Comparison of ENCODE assay signal across 23 mouse cellular contexts in the genomic region with DNA sequence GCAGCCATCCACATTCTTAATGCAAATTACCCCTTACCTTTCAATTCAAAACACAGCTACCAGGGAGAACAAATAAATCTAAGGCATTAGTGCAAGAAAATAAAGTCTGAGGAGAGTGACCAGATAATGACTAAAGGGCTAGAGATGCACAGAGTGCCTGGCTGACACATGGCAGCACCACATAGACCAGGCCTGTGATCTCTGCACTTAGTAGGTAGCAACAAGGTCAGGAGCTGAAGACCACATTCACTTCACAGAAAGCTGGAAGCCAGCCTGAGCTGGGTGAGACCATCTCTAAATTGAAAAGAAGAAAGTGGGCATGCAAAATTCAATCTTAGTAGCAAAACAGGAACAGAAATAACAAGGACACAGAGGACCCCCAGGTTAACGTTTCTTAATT. TPM values are rescaled to one million over a fixed set of nuclear protein-coding genes. Genes with fewer than 3 reads are reported as not detected.
DNase-seq lines count a peak whose midpoint lies in the region; ATAC-seq and TF ChIP-seq lines count a peak whose summit lies in the region.
"Had no signal": no experiment of that assay in that cellular context is flagged by ENCODE, and none has a peak within 500 bp of the region (broad histone marks: within the 10 kb centered on the region; RNA-seq: fewer than 3 reads in every experiment).

No protein-coding gene starts in this region.

- ATAC-seq in embryonic facial prominence, embryonic 12.5 days (ENCODE audit: insufficient number of reproducible peaks, insufficient read depth, low FRiP score, low TSS enrichment): no peak
- no peak for ATAC-seq in liver, embryonic 11.5 days (replicated peaks; ENCODE audit: low FRiP score)
- no peak for ATAC-seq in stomach, postnatal 0 days (ENCODE audit: low FRiP score, low TSS enrichment)
- ATAC-seq: CD4-positive, CD25-positive, alpha-beta regulatory T cell, adult 4 months; forebrain, embryonic 13.5 days; hindbrain, embryonic 16.5 days had no signal

- H3K4me3 ChIP-seq in embryonic facial prominence, embryonic 12.5 days: no peak overlapping the region
- no peak overlapping the region for H3K4me3 ChIP-seq in embryonic facial prominence, embryonic 10.5 days
- no peak overlapping the region for H3K4me3 ChIP-seq in liver, adult 2 months (ENCODE audit: insufficient read depth, low read depth, low read length)
- H3K4me3 ChIP-seq in liver, embryonic 11.5 days (ENCODE audit: low read depth, low read length): no peak overlapping the region
- H3K4me3 ChIP-seq in limb, embryonic 10.5 days: no peak overlapping the region
- no peak overlapping the region for H3K4me3 ChIP-seq in stomach, postnatal 0 days (ENCODE audit: low read depth, low read length)
- H3K4me3 ChIP-seq: embryonic facial prominence, embryonic 13.5 days; forebrain, embryonic 13.5 days; gastrocnemius, adult 2 months; hindbrain, embryonic 12.5 days had no signal

- DNase-seq in embryonic facial prominence, embryonic 10.5 days (ENCODE audit: low spot score): no peak
- DNase-seq in liver, adult 2 months (ENCODE audit: extremely low read depth, low read depth, low spot score): no peak
- no peak for DNase-seq in liver, embryonic 11.5 days (ENCODE audit: low spot score)
- no peak for DNase-seq in limb, embryonic 10.5 days (ENCODE audit: low spot score)
- DNase-seq in stomach, postnatal 0 days (ENCODE audit: low spot score): no peak
- DNase-seq in kidney, adult 8-10 months: no peak
- DNase-seq: adrenal gland, postnatal 10 days; B cell, adult 2 months; cerebellum, adult 11 months; cerebellum, adult 8-10 months; cerebellum, postnatal 14 days; embryo, embryonic 11 days; gastrocnemius, adult 2 months; gastrocnemius, postnatal 25 days; heart, postnatal 10 days; heart, postnatal 4 days had no signal

- TF ChIP-seq EP300 in stomach, postnatal 0 days (optimal IDR thresholded peaks at IDR 0.05): no peak

- no peak overlapping the region for H3K4me2 ChIP-seq in embryonic facial prominence, embryonic 12.5 days (replicated peaks)
- no peak overlapping the region for H3K4me2 ChIP-seq in liver, embryonic 11.5 days
- no peak overlapping the region for H3K4me2 ChIP-seq in stomach, postnatal 0 days (replicated peaks; ENCODE audit: low read depth)
- H3K4me2 ChIP-seq: embryonic facial prominence, embryonic 13.5 days; forebrain, embryonic 13.5 days; hindbrain, embryonic 12.5 days had no signal

- no peaks in the 10 kb centered on the region for H3K27me3 ChIP-seq in embryonic facial prominence, embryonic 12.5 days
- H3K27me3 ChIP-seq in embryonic facial prominence, embryonic 10.5 days (replicated peaks; ENCODE audit: low read depth, poor library complexity, severe bottlenecking): no peaks in the 10 kb centered on the region
- no peaks in the 10 kb centered on the region for H3K27me3 ChIP-seq in liver, adult 2 months (ENCODE audit: control insufficient read depth, insufficient read depth, low read length)
- H3K27me3 ChIP-seq in liver, embryonic 11.5 days (replicated peaks; ENCODE audit: control insufficient read depth, insufficient read depth, low read length): no peaks in the 10 kb centered on the region
- no peaks in the 10 kb centered on the region for H3K27me3 ChIP-seq in limb, embryonic 10.5 days (ENCODE audit: low read depth, poor library complexity, severe bottlenecking)
- no peaks in the 10 kb centered on the region for H3K27me3 ChIP-seq in stomach, postnatal 0 days (ENCODE audit: control insufficient read depth, insufficient read depth, low read length)
- H3K27me3 ChIP-seq: embryonic facial prominence, embryonic 13.5 days; forebrain, embryonic 13.5 days; hindbrain, embryonic 12.5 days had no signal

- TF ChIP-seq CTCF in liver, adult 2 months (IDR thresholded peaks at IDR 0.05; ENCODE audit: low read depth, low read length): no peak
- TF ChIP-seq CTCF in stomach, postnatal 0 days (IDR thresholded peaks at IDR 0.05; ENCODE audit: low read depth): no peak

- 66% methylated on average over 1 of the region's 1 CpGs for WGBS in embryonic facial prominence, embryonic 12.5 days
- 81% methylated on average over 1 of the region's 1 CpGs for WGBS in embryonic facial prominence, embryonic 10.5 days
- WGBS in liver, adult 2 months: 74% methylated on average over 1 of the region's 1 CpGs
- WGBS in liver, embryonic 11.5 days: 76% methylated on average over 1 of the region's 1 CpGs
- 76% methylated on average over 1 of the region's 1 CpGs for WGBS in limb, embryonic 10.5 days
- 71% methylated on average over 1 of the region's 1 CpGs for WGBS in stomach, postnatal 0 days

- no peaks in the 10 kb centered on the region for H3K36me3 ChIP-seq in embryonic facial prominence, embryonic 12.5 days
- no peaks in the 10 kb centered on the region; the same call in 1 of the 2 replicates for H3K36me3 ChIP-seq in embryonic facial prominence, embryonic 10.5 days (replicated peaks)
- no peaks in the 10 kb centered on the region for H3K36me3 ChIP-seq in liver, adult 2 months (ENCODE audit: control insufficient read depth, insufficient read depth, low read length)
- no peaks in the 10 kb centered on the region for H3K36me3 ChIP-seq in liver, embryonic 11.5 days (ENCODE audit: control insufficient read depth, insufficient read depth, low read length)
- H3K36me3 ChIP-seq in limb, embryonic 10.5 days: peaks cover 6% of the 10 kb centered on the region; the same call in 1 of the 2 replicates
- H3K36me3 ChIP-seq in stomach, postnatal 0 days (ENCODE audit: control insufficient read depth, insufficient read depth, low read length): no peaks in the 10 kb centered on the region
- H3K36me3 ChIP-seq: embryonic facial prominence, embryonic 13.5 days; G1E; hindbrain, embryonic 12.5 days had no signal

- peaks cover 53% of the 10 kb centered on the region; the same call in 1 of the 2 replicates for H3K79me2 ChIP-seq in liver, adult 2 months (ENCODE audit: control insufficient read depth, insufficient read depth, low read length)

- H3K27ac ChIP-seq in embryonic facial prominence, embryonic 12.5 days: 0 out of 2 replicates have a peak overlapping the region, but pooled peaks have one; percentile 30
- no peak overlapping the region for H3K27ac ChIP-seq in embryonic facial prominence, embryonic 10.5 days (replicated peaks)
- H3K27ac ChIP-seq in liver, adult 2 months (replicated peaks; ENCODE audit: insufficient read depth, low read depth, low read length): peak overlapping the region; percentile 7
- no peak overlapping the region for H3K27ac ChIP-seq in liver, embryonic 11.5 days (ENCODE audit: low read depth, low read length)
- H3K27ac ChIP-seq in limb, embryonic 10.5 days: peak overlapping the region; percentile 65; the same call in 1 of the 2 replicates
- 0 out of 2 replicates have a peak overlapping the region, but pooled peaks have one; percentile 8 for H3K27ac ChIP-seq in stomach, postnatal 0 days (replicated peaks)
- H3K27ac ChIP-seq: embryonic facial prominence, embryonic 13.5 days; forebrain, embryonic 13.5 days; gastrocnemius, adult 2 months; hindbrain, embryonic 12.5 days had no signal

- no peak for TF ChIP-seq POLR2A in liver, adult 2 months (IDR thresholded peaks at IDR 0.05; ENCODE audit: extremely low read depth, insufficient read depth, low read length)

- H3K4me1 ChIP-seq in embryonic facial prominence, embryonic 12.5 days: peaks cover 34% of the 10 kb centered on the region; the same call in 1 of the 2 replicates
- H3K4me1 ChIP-seq in embryonic facial prominence, embryonic 10.5 days: peaks cover 52% of the 10 kb centered on the region
- peaks cover 20% of the 10 kb centered on the region for H3K4me1 ChIP-seq in liver, adult 2 months (ENCODE audit: control insufficient read depth, insufficient read depth, low read length)
- no peaks in the 10 kb centered on the region for H3K4me1 ChIP-seq in liver, embryonic 11.5 days (replicated peaks; ENCODE audit: control insufficient read depth, insufficient read depth, low read length)
- H3K4me1 ChIP-seq in limb, embryonic 10.5 days: peaks cover 69% of the 10 kb centered on the region
- H3K4me1 ChIP-seq in stomach, postnatal 0 days (replicated peaks; ENCODE audit: control insufficient read depth, insufficient read depth): 0 out of 2 replicates have a peak, but pooled peaks cover 2% of the 10 kb centered on the region

- no peaks in the 10 kb centered on the region for H3K9me3 ChIP-seq in embryonic facial prominence, embryonic 12.5 days
- H3K9me3 ChIP-seq in embryonic facial prominence, embryonic 10.5 days: no peaks in the 10 kb centered on the region
- no peaks in the 10 kb centered on the region for H3K9me3 ChIP-seq in liver, embryonic 11.5 days (ENCODE audit: control insufficient read depth, low read length)
- no peaks in the 10 kb centered on the region for H3K9me3 ChIP-seq in limb, embryonic 10.5 days (replicated peaks)
- H3K9me3 ChIP-seq in stomach, postnatal 0 days (ENCODE audit: control insufficient read depth, low read length): no peaks in the 10 kb centered on the region
- H3K9me3 ChIP-seq: embryonic facial prominence, embryonic 13.5 days; forebrain, embryonic 13.5 days; G1E; hindbrain, embryonic 12.5 days had no signal

- no peak overlapping the region for H3K9ac ChIP-seq in embryonic facial prominence, embryonic 12.5 days
- H3K9ac ChIP-seq in liver, adult 2 months (ENCODE audit: low read depth, low read length): no peak overlapping the region
- no peak overlapping the region for H3K9ac ChIP-seq in liver, embryonic 11.5 days (ENCODE audit: low read depth, low read length)
- H3K9ac ChIP-seq in stomach, postnatal 0 days (ENCODE audit: low read length): no peak overlapping the region
- H3K9ac ChIP-seq: embryonic facial prominence, embryonic 13.5 days; forebrain, embryonic 13.5 days; hindbrain, embryonic 12.5 days had no signal

RNA-seq across cellular contexts. Expression of a gene that starts 30.5 kb away (rescaled TPM):
- polyA plus RNA-seq in embryonic facial prominence, embryonic 12.5 days (2016; fragmentation: Nextera tagmentation; extraction: Ambion mirVana): 96.4 and 96.9 TPM in 2 replicates
- 60.7 and 61.9 TPM in 2 replicates for polyA plus RNA-seq in embryonic facial prominence, embryonic 10.5 days (2016; fragmentation: Nextera tagmentation; extraction: Ambion mirVana)
- 17.4 and 21.6 TPM in 2 replicates for total RNA-seq in liver, adult 2 months (2014; rRNA removed)
- 18.2 and 21.5 TPM in 2 replicates for polyA plus RNA-seq in liver, adult 2 months (2012; rRNA removed)
- 24.3 and 26.6 TPM in 2 replicates for polyA plus RNA-seq in liver, embryonic 11.5 days (2014; fragmentation: Nextera tagmentation; extraction: Ambion mirVana)
- 45.8 and 62.6 TPM in 2 replicates for polyA plus RNA-seq in limb, embryonic 10.5 days (2016; fragmentation: Nextera tagmentation; extraction: Ambion mirVana)
- 23.2 and 24.4 TPM in 2 replicates for polyA plus RNA-seq in stomach, postnatal 0 days (2015; fragmentation: Nextera tagmentation; extraction: Ambion mirVana)
- polyA plus RNA-seq: CD4-positive, CD25-positive, alpha-beta regulatory T cell, adult 4 months had no signal

Comparison
In these comparisons a context has a peak if more than half of its experiments do, and no peak if none do; other contexts are left out.
1. H3K27ac ChIP-seq: peak in embryonic facial prominence, embryonic 12.5 days (single experiment), liver, adult 2 months (single experiment), limb, embryonic 10.5 days (single experiment) and stomach, postnatal 0 days (single experiment); none in embryonic facial prominence, embryonic 10.5 days (single experiment) and liver, embryonic 11.5 days (single experiment).